Mouse (Mus musculus) macrophage (primary cell): ENCODE results near the gene Defb20. TPM values are rescaled to one million over a fixed set of nuclear protein-coding genes. Genes with fewer than 3 reads are reported as not detected.
"Not testable (repeated sequence)": the region's sequence is repeated elsewhere in the genome, so short reads cannot be mapped to it uniquely, and the experiment has no call there.

ENCODE experiments used
- H3K27ac ChIP-seq: fragments of 350-480 bp; formaldehyde crosslinking; 2 replicates; pipeline ENCODE4 v1.9.0; 2021
- H3K36me3 ChIP-seq: fragments of 350-480 bp; formaldehyde crosslinking; 2 replicates; pipeline ENCODE4 v1.9.0; 2021; ENCODE audit errors: inconsistent target
- H3K4me3 ChIP-seq: fragments of 350-480 bp; formaldehyde crosslinking; 2 replicates; pipeline ENCODE4 v1.9.0; 2021; ENCODE audit errors: inconsistent target
- H3K79me2 ChIP-seq: fragments of 350-480 bp; formaldehyde crosslinking; 2 replicates; pipeline ENCODE4 v1.9.0; 2021; ENCODE audit errors: inconsistent target
- WGBS: methylation state at CpG from one replicate; pipeline ENCODE4 v1.1.7; 2026; ENCODE audit warnings: inconsistent platforms; ENCODE audit not compliant: missing documents; 5-methylcytosine and 5-hydroxymethylcytosine counted together
- polyA plus RNA-seq: library from polyadenylated mRNA; stranded (reverse); fragments of 250-400 nt; gene quantifications from 3 replicates; pipeline ENCODE4 v1.2.4, GENCODE M21; 2018; ENCODE audit warnings: inconsistent platforms
- total RNA-seq, 78 experiments: library from RNA; depleted of rRNA; stranded (reverse); fragments of 250-400 nt; gene quantifications; 1 replicate in 9 of 78; 2 replicates in 24 of 78; 3 replicates in 43 of 78; 4 replicates in 2 of 78; pipeline ENCODE4 v1.2.4; 2018; ENCODE audit warnings: inconsistent platforms in 56 of 78

Defb20 gene
- not detected for total RNA-seq (2018; cell fraction: chromatin; rRNA removed)
- not detected for total RNA-seq (2018; cell fraction: cytosol; rRNA removed)
- not detected for total RNA-seq (2018; cell fraction: nucleus; rRNA removed)
- not detected in 3 replicates for polyA plus RNA-seq

GRCm38 (mm10) chr2:152476763-152477162, at the start of gene Defb20:
Gene Defb20 (plus strand): TSS chr2:152477063.
- Histone ChIP-seq H3K27ac (no peak within 1 kb of the TSS), H3K4me3 (no peak within 1 kb of the TSS), H3K79me2 (no peaks in the 10 kb centered on the region), H3K36me3 (no peaks in the 10 kb centered on the region)
- WGBS, result 81% methylated on average over 2 of the region's 2 CpGs

DNA sequence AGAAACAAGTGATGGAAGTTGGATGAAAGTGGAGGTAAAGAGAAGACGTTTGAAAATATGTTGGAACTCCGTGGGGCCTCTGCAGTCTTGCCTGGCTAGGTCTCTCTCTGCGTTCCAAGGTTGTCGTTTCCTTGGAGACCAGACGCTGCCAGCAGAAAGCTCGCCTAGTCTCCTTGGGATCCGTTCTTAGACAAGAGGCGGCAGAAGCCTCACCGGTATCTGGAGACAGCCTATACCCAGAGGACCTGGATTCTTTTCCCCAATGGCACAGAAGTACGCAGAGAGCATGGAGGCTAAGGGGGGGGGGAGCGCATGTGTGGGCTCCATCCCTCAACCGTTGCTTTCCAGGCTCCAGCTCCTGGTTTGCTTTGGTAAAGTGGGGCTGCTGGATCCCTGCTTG, 49.4 kb upstream of the Defb20 start:
- 62% methylated on average over 12 of the region's 12 CpGs for WGBS
- H3K36me3 ChIP-seq, result no peaks in the 10 kb centered on the region

GRCm38 (mm10) chr2:152428481-152428880, 48.4 kb upstream of the Defb20 start:
- H3K4me3 ChIP-seq, H3K79me2 ChIP-seq, H3K27ac ChIP-seq, H3K36me3 ChIP-seq: not testable (repeated sequence)
- 80% methylated on average over 2 of the region's 2 CpGs for WGBS

More for the DNA sequence above, 49.4 kb upstream of the Defb20 start:
- Histone ChIP-seq H3K27ac (no peak overlapping the region), H3K79me2 (no peaks in the 10 kb centered on the region), H3K4me3 (no peak overlapping the region)

- Histone ChIP-seq H3K4me3 (no peak overlapping the region), H3K79me2 (no peaks in the 10 kb centered on the region), H3K27ac (no peak overlapping the region), H3K36me3 (no peaks in the 10 kb centered on the region)
- 91% methylated on average over 7 of the region's 7 CpGs for WGBS
These were observed 40.4 kb upstream of the Defb20 start for GRCm38 (mm10) chr2:152436405-152436901.

DNA sequence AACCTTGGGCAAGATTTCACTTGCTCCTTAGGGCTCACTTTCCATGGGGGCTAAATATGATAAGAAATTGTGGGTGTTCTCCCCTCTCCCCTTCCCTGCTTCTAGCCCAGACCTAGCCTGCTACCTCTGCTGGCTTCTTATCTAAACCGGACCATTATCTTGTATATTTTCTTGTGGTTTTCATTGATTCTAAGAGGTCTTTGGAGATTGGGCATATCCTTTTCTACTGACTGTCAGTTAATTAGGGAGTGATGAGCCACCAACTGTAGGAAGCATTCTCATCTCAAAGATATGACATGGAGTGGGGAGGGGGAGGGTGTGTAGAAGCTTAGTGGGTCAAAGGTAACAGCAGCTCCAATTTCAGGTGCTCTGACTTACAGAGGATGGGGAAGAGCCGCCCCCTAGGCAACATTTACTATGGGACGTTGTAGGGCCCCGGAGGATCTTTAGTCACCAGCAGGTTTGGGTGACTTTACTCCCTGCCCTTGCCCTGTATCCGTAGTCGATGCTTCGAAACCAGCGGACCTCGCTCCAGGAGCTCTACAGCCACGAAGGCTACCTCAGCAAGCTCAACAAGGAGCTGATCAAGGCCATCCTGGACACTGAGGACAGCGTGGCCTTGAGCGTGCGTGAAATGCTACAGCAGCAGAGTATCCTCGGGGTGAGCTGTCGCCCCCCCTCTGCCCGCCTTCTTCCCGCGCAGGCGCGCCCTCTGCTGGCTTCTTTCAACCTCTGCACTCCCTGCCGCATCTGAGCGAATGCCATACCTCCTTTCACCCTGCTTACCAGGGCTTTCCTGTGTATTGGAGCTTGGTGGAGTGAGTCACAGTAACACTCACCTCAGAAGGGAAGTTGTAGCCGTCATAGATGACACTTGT, 39.6 kb upstream of the Defb20 start:
- Histone ChIP-seq H3K27ac (no peak overlapping the region), H3K4me3 (no peak overlapping the region), H3K79me2 (no peaks in the 10 kb centered on the region), H3K36me3 (no peaks in the 10 kb centered on the region)
- 6% methylated on average over 23 of the region's 23 CpGs for WGBS

GRCm38 (mm10) chr2:152438963-152439362, 37.9 kb upstream of the Defb20 start:
- Histone ChIP-seq H3K27ac (no peak overlapping the region), H3K36me3 (no peaks in the 10 kb centered on the region), H3K79me2 (no peaks in the 10 kb centered on the region), H3K4me3 (no peak overlapping the region)
- WGBS, result 83% methylated on average over 1 of the region's 1 CpGs

DNA sequence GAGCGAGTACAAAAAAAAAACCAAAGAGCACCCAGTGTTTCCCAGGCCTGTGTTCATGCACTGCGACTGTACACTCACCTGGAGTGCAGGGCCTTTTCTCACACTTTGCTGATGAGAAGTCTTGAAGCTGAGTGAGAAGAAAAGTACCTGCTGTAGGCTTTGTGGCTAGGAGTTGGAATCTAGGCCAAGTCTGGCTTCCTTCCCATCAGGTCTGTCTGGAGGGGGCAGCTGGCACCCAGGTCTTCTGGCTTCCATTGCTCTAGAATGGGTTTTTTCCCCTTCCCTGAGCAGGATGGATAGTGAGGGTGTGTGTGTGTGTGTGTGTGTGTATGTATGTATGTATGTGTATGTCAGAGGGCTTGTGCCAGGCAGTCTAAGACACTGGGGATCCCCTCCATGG, 37.0 kb upstream of the Defb20 start:
- Histone ChIP-seq H3K27ac (no peak overlapping the region), H3K79me2 (no peaks in the 10 kb centered on the region), H3K36me3 (no peaks in the 10 kb centered on the region), H3K4me3 (no peak overlapping the region)
- 96% methylated on average over 2 of the region's 2 CpGs for WGBS

- no peaks in the 10 kb centered on the region for H3K36me3 ChIP-seq
- no peak overlapping the region for H3K4me3 ChIP-seq
- WGBS, result 79% methylated on average over 4 of the region's 4 CpGs
- H3K27ac ChIP-seq, result no peak overlapping the region
- no peaks in the 10 kb centered on the region for H3K79me2 ChIP-seq
These were observed 34.5 kb upstream of the Defb20 start for GRCm38 (mm10) chr2:152442322-152442721.

DNA sequence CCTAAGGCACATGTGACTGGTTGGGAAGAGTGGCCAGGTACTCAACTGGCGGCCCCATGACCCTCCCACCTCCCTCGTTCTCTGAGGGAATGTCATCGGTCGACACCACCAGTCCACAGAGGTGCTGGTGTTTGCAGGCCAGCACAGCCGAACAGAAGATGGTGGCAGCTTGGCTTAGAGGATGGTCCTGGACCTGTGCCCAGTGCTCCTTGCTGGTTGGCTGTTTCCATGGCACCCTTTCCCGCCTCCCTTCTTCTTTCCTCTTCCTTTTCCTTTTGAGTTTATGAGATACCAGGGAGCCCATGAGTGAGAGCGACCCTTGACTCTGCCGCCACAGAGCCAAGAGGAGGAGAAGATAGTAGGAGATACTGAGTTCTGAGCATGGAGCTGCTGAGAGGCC, 33.6 kb upstream of the Defb20 start:
- Histone ChIP-seq H3K79me2 (no peaks in the 10 kb centered on the region), H3K4me3 (no peak overlapping the region), H3K27ac (no peak overlapping the region), H3K36me3 (no peaks in the 10 kb centered on the region)
- WGBS, result 92% methylated on average over 8 of the region's 8 CpGs

DNA sequence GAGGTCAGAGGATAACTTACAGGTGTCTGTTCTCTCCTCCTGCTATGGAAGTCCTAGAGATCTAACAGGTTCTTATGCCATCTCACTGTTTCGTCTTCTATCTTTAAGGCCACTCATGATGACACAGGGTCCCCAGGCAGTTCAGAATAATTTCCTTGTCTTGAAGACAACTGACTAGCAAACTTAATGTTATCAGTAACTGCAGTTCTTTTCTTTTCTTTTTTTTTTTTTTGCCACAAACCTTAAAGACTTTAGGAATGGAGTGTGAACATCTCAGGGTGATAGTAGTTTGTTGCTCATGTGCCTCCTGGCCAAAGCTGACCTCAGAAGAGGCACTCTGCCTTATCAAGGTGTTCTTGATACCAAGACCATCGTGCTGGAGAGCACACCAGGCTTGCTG, 30.2 kb upstream of the Defb20 start:
- 46% methylated on average over 2 of the region's 2 CpGs for WGBS
- Histone ChIP-seq H3K79me2 (no peaks in the 10 kb centered on the region), H3K4me3 (no peak overlapping the region), H3K36me3 (no peaks in the 10 kb centered on the region), H3K27ac (no peak overlapping the region)

DNA sequence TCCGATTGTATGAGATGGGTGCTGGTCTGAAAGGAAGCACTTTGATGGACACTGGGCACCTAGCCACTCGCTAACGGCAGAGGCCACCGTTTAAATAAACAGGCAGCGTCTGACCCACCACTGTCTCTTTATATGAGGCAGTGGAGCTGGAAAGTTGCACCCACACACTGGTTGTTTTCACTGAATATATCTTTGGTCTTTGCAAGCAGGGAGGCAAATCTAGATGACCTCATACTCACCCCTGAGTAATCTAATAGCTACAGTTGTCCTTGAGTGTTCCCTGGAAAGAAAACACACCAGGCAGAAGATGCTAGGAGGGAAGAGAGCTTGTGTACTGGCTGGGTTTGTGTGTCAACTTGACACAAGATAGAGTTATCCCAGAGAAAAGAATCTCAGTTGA, 29.4 kb upstream of the Defb20 start:
- WGBS, result 87% methylated on average over 5 of the region's 5 CpGs
- no peak overlapping the region for H3K4me3 ChIP-seq
- no peaks in the 10 kb centered on the region for H3K79me2 ChIP-seq
- no peaks in the 10 kb centered on the region for H3K36me3 ChIP-seq
- no peak overlapping the region for H3K27ac ChIP-seq

- H3K36me3 ChIP-seq, result no peaks in the 10 kb centered on the region
- H3K4me3 ChIP-seq, result no peak overlapping the region
- 0% methylated on average over 4 of the region's 5 CpGs for WGBS
- no peak overlapping the region for H3K27ac ChIP-seq
- H3K79me2 ChIP-seq, result no peaks in the 10 kb centered on the region
These were observed 26.6 kb upstream of the Defb20 start for GRCm38 (mm10) chr2:152450241-152450640.

- H3K36me3 ChIP-seq, result no peaks in the 10 kb centered on the region
- H3K79me2 ChIP-seq, result no peaks in the 10 kb centered on the region
- H3K4me3 ChIP-seq, result no peak overlapping the region
- WGBS, result 87% methylated on average over 4 of the region's 4 CpGs
- H3K27ac ChIP-seq, result no peak overlapping the region
These were observed 24.6 kb upstream of the Defb20 start for GRCm38 (mm10) chr2:152452101-152452781.

DNA sequence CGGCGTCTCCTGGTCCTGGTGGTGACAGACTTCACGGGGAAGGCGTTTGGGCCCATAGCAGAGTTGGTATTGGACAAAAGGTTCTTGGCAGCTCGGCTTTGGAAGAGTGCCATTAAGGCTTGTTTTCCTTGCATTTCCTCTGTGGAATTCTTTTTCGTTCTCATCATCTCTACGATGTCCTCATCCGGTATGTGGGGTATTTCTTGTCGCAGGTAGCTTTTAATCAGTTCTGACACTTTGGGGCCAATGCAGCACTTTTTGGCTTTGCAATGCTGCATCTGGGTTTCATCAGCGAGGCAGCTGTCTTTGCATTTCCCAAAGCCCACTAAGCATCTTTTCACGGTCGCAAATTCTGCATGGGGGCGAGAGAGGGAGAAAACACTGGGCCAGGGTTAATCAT, 17.6 kb upstream of the Defb20 start:
- H3K36me3 ChIP-seq, result no peaks in the 10 kb centered on the region
- H3K4me3 ChIP-seq, result no peak overlapping the region
- 85% methylated on average over 13 of the region's 13 CpGs for WGBS

GRCm38 (mm10) chr2:152464570-152465150, 12.2 kb upstream of the Defb20 start, which contains the start of gene Defb23:
Gene Defb23 (minus strand): TSS chr2:152464620.
- WGBS, result 92% methylated on average over 3 of the region's 3 CpGs
- no peaks in the 10 kb centered on the region for H3K79me2 ChIP-seq
- H3K36me3 ChIP-seq, result no peaks in the 10 kb centered on the region
- no peak within 1 kb of the TSS for H3K4me3 ChIP-seq
- no peak within 1 kb of the TSS for H3K27ac ChIP-seq

More for the DNA sequence above, 17.6 kb upstream of the Defb20 start:
- Histone ChIP-seq H3K27ac (no peak overlapping the region), H3K79me2 (no peaks in the 10 kb centered on the region)
